Mouse (Mus musculus) G1E-ER4 (cell line): ENCODE data around the gene Fmnl3. TPM values are rescaled to one million over a fixed set of nuclear protein-coding genes. Genes with fewer than 3 reads are reported as not detected.

ENCODE experiments used
- GATA1 ChIP-seq: IDR thresholded peaks from one replicate; pipeline ENCODE4 v1.8.0; 2012; ENCODE audit warnings: low read length, inconsistent platforms
- polyA plus RNA-seq: library from polyadenylated mRNA; stranded (reverse); fragments of >175 nt; gene quantifications from 2 replicates; pipeline ENCODE4 v1.2.3, GENCODE M21; 2012

Gene Fmnl3
- polyA plus RNA-seq, 1 experiment = 0.02 TPM

- no peak for TF ChIP-seq GATA1
Measured at GRCm38 (mm10) chr15:99314891-99315290, 55.4 kb downstream of the Fmnl3 start.

GRCm38 (mm10) chr15:99310617-99311016 is 59.7 kb downstream of the Fmnl3 start:
- TF ChIP-seq GATA1 = no peak

- no peak for TF ChIP-seq GATA1
Measured at GRCm38 (mm10) chr15:99309549-99309948, 60.7 kb downstream of the Fmnl3 start.

- no peak for TF ChIP-seq GATA1
Measured at GRCm38 (mm10) chr15:99307476-99307875, 62.8 kb downstream of the Fmnl3 start.

DNA sequence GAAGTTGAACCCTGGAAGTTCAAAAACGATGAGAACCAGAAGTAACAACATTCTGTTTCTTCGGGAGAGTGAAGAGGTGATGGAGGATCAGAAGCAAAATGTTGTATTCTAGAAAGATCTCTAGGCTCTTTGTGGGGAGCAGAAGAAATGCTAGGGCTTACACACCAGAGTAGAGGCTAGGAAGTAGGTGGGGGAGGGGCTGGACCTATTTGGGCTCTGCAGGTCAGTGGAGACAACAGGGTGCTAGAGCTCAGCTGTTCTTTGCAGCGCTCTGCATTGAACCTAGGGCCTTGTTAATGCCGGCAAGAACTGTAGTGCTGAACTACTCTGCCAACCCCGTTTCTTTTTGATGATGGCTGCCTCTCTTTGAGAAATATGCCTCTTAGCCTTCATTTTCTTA is 74.1 kb downstream of the Fmnl3 start:
- TF ChIP-seq GATA1 = no peak

DNA sequence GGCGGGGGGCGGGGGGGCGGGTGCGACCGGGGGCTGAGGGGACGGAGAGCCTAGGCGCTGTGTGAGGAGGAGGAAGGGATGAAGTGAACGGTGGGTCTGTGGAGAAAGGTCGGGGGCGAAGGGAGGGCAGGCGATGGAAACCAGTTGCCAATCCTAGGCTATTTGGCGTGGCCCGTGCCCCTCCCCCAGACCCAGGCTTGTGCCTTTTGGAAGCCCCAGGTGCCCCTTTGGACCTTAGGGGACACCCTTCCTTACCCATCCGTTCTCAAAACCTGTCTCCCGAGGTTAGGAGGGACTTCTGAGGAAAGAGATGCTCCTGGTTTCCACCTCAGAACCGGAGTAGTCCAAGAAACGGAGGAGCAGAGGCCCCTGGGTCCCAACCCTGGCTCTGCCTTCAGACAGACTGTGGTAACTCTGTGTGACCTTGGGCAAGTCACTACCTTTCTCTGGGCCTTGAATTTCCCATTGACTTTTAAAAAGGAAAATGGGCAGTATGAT is 74.7 kb downstream of the Fmnl3 start, which contains the start of gene Fam186b:
Fam186b (minus strand) TSS at position 405 of the 498 bp plus-strand sequence.
- TF ChIP-seq GATA1 = no peak

DNA sequence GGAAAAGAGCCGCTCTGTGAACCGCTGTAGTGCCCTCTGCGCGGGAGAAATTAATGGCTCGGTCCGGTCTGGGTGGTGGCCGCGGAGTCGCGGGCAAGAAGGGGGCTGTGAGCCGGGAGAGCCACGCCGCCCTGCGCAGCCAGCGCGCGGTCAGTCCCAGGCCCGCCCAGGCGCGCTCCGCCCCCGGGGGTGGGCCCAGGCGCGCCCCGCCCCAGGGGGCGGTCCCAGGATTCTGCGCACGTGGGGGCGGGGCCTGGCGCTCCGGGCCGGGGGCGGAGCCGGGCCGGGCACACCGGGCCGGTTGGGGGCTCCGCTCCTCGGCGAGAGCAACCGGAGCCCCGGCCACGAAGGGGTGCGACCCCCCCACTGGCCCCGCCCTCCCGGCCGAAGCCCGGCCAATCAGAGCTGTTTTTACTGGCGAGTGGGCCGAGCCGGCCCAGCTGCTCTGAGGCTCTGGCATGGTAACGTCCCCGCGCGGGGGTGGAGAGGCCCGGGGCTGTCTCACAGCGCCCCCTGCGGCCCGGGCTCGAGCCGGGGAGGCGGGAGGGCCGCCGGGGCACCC is 75.4 kb downstream of the Fmnl3 start, which contains the start of gene Prpf40b:
Prpf40b (plus strand) TSS at position 275 of the 562 bp plus-strand sequence.
- TF ChIP-seq GATA1 = no peak

DNA sequence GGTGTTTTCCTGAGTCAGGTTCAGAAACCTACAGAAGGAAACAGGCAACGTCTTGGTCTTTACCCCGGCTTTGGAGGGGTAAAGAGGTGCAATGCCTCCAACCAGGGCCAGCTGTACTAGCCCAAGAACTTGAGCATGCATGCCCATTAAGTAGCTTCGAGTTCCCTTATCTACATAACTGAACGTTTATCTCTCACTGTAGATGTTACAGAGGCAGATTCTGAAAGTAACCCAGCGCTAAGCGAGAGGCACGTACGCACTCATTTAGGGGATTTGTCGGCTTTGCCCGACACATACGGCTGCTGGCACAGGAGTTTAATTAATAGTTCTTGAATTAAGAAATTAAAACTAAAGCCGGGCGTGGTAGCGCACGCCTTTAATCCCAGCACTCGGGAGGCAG is 76.0 kb downstream of the Fmnl3 start:
- peak; percentile 17 for TF ChIP-seq GATA1

GRCm38 (mm10) chr15:99290586-99290985 is 79.7 kb downstream of the Fmnl3 start:
- no peak for TF ChIP-seq GATA1

DNA sequence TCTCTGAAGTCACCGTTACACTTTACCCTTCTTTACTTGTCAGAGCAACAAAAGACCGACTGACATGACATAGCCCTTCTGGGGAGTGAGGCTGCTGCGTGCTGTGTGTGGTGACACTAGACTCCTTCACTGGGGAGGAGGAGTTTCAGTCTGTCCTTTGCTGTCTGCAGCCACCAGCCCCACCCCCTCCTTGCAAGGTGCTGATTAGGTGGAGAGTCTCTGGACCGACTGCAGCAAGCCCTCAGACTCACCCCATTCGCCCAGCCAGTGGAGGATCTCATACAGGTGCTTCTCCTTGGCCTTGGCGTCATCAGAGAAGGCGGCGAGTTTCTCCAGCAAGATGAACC is 85.1 kb downstream of the Fmnl3 start:
- no peak for TF ChIP-seq GATA1

GRCm38 (mm10) chr15:99284527-99285188 is 85.6 kb downstream of the Fmnl3 start:
- TF ChIP-seq GATA1 = no peak

- TF ChIP-seq GATA1 = no peak
Measured at GRCm38 (mm10) chr15:99283456-99283855, 86.8 kb downstream of the Fmnl3 start.

DNA sequence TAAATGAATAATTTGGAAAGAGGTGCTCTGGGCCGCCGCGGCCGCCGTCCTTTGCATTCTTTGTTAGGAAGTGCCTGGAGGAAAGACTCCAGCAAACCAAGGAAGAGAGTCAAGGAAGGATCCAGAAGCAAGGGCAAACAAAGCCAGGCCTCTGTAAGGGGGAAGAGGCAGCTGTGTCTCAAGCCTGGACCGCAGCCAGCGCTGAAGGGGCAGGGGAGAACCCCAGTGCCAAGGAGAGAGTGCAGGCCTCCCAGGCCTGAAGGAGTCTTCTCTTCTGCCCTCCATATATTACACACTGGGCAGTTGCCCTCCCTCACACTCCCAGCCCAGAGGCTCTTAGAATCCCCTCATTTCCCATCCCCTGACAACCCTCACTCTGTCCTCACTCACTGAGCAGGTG is 92.0 kb downstream of the Fmnl3 start:
- no peak for TF ChIP-seq GATA1

DNA sequence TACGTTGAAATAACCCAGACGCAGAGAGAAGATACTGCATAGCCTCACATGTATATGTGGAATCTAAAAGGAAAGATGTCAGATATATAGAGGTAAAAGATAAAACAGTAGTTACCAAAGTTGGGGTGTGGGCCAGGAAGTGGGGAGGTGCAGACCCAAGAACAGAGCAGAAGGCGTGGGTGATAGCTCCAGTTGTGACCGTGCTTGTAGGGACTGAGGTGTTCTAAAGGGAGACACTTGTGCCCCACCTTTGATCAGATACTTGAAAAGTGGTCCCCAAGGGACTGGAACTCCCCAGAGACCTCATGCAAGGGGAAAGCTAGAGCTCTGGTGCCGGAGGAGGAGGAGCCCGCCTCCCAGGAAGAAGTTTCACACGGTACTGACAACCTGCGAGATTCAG is 94.2 kb downstream of the Fmnl3 start:
- TF ChIP-seq GATA1 = no peak

Other genes with a start within 250 kb of the Fmnl3 start
- not detected in 2 replicates for gene Spats2, start 244.6 kb downstream of the Fmnl3 start, polyA plus RNA-seq
- not detected in 2 replicates for gene Kcnh3, start 145.6 kb downstream of the Fmnl3 start, polyA plus RNA-seq
- gene Mcrs1, start 118.5 kb downstream of the Fmnl3 start, polyA plus RNA-seq = 87.2 and 126 TPM in 2 replicates
- gene Prpf40b, start 75.4 kb downstream of the Fmnl3 start, polyA plus RNA-seq = 25.8 and 30.9 TPM in 2 replicates
- not detected in 2 replicates for gene Fam186b, start 74.6 kb downstream of the Fmnl3 start, polyA plus RNA-seq
- gene Tmbim6, start 22.4 kb upstream of the Fmnl3 start, polyA plus RNA-seq = 111 and 147 TPM in 2 replicates
- gene Nckap5l, start 87.3 kb upstream of the Fmnl3 start, polyA plus RNA-seq = 19.4 and 25.1 TPM in 2 replicates
- gene Bcdin3d, start 104.2 kb upstream of the Fmnl3 start, polyA plus RNA-seq = 10.7 and 13.2 TPM in 2 replicates
- gene Faim2, start 157.7 kb upstream of the Fmnl3 start, polyA plus RNA-seq = not detected in 2 replicates
- not detected in 2 replicates for gene Aqp2, start 208.6 kb upstream of the Fmnl3 start, polyA plus RNA-seq
- not detected in 2 replicates for gene Aqp5, start 220.3 kb upstream of the Fmnl3 start, polyA plus RNA-seq
- gene Aqp6, start 230.9 kb upstream of the Fmnl3 start, polyA plus RNA-seq = not detected in 2 replicates